Mouse (Mus musculus): Measurements from ENCODE around the gene Tbc1d16. TPM values are rescaled to one million over a fixed set of nuclear protein-coding genes. Genes with fewer than 3 reads are reported as not detected.

Gene Tbc1d16
- polyA plus RNA-seq, 1 experiment from 2014 or later: 54.6 TPM

- H3K36me3 ChIP-seq (ENCODE audit: control insufficient read depth, insufficient read depth): no peaks in the 10 kb centered on the region
Observed at GRCm38 (mm10) chr11:119238305-119238721, 10.0 kb upstream of the Tbc1d16 start.

DNA sequence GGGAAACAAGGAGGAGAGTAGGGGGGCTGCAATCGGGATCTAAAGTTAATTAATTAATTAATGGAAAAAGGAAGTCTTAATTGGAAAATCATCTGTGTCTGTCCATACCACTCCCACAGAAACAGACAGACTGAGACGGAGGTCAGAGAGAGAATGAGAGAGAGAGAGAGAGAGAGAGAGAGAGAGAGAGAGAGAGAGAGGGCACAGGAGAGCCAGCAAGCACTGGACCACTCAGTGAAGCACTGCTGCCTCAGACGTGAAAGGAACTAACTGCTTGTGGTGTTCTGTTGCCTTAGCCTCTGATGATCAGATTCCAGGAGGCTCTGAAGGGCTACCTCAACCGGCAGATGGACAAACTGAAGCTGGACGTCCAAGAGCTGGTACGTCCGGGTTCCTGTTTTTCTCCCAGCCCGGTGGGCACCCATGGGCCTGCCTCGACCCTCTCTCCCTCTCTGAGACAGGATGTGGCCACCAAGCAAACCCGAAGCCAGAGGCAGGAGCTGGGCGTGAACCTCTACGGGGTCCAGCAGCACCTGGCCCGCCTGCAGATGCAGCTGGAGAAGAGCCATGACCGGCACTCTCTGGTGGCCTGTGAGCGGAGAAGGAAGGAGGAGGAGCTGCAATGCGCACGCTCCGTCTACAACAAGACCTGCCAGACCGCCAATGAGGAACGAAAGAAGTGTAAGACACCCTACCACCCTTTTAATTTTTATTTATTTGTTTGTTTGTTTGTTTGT, 9.4 kb upstream of the Tbc1d16 start:
- Histone ChIP-seq H3K9me3 (ENCODE audit: control insufficient read depth, low read length) (no peaks in the 10 kb centered on the region), H3K9ac (replicated peaks; ENCODE audit: low read depth, low read length) (peak overlapping the region; percentile 36; the same call in 1 of the 2 replicates), H3K4me1 (replicated peaks; ENCODE audit: control insufficient read depth, insufficient read depth, low read length) (peaks cover 4% of the 10 kb centered on the region; the same call in 1 of the 2 replicates), H3K27ac (ENCODE audit: low read length) (no peak overlapping the region), H3K27me3 (replicated peaks; ENCODE audit: control insufficient read depth, insufficient read depth, low read length) (no peaks in the 10 kb centered on the region), H3K36me3 (ENCODE audit: control insufficient read depth, insufficient read depth) (no peaks in the 10 kb centered on the region), H3K4me2 (ENCODE audit: low read length) (peak overlapping the region; percentile 52), H3K4me3 (replicated peaks; ENCODE audit: low read length) (peak overlapping the region; percentile 29)
- WGBS: 31% methylated on average over 20 of the region's 20 CpGs
- peak; percentile 60 for ATAC-seq

More at GRCm38 (mm10) chr11:119238305-119238721, 10.0 kb upstream of the Tbc1d16 start:
- ATAC-seq: peak; percentile 63
- Histone ChIP-seq H3K27me3 (replicated peaks; ENCODE audit: control insufficient read depth, insufficient read depth, low read length) (no peaks in the 10 kb centered on the region), H3K9me3 (ENCODE audit: control insufficient read depth, low read length) (no peaks in the 10 kb centered on the region), H3K27ac (ENCODE audit: low read length) (no peak overlapping the region), H3K4me2 (ENCODE audit: low read length) (peak overlapping the region; percentile 52), H3K4me1 (replicated peaks; ENCODE audit: control insufficient read depth, insufficient read depth, low read length) (peaks cover 4% of the 10 kb centered on the region; the same call in 1 of the 2 replicates), H3K4me3 (replicated peaks; ENCODE audit: low read length) (peak overlapping the region; percentile 29), H3K9ac (replicated peaks; ENCODE audit: low read depth, low read length) (peak overlapping the region; percentile 22; the same call in 1 of the 2 replicates)
- 23% methylated on average over 11 of the region's 11 CpGs for WGBS

DNA sequence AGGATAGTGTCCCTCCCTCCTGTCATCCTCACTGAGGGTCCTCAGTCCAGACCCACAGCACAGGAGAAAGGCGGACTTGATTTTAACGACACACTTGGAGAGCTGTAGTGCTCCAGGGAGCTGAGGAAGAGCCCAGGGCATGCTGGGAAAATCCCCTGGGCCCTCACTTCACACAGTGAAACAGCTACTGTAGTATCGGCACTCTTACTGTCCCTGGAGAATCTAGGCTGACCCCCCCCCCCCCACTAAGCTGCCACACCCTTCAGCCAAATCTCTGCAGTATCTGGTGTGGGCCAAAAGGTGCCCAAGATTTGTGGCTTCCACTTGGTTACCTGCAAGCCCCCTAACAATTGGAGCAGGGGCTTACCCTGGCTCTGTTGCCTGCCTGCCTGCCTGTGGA, 8.7 kb upstream of the Tbc1d16 start:
- Histone ChIP-seq H3K27me3 (replicated peaks; ENCODE audit: control insufficient read depth, insufficient read depth, low read length) (no peaks in the 10 kb centered on the region), H3K4me3 (replicated peaks; ENCODE audit: low read length) (no peak overlapping the region), H3K4me1 (replicated peaks; ENCODE audit: control insufficient read depth, insufficient read depth, low read length) (peaks cover 4% of the 10 kb centered on the region; the same call in 1 of the 2 replicates), H3K4me2 (ENCODE audit: low read length) (no peak overlapping the region), H3K36me3 (ENCODE audit: control insufficient read depth, insufficient read depth) (no peaks in the 10 kb centered on the region), H3K27ac (ENCODE audit: low read length) (no peak overlapping the region), H3K9me3 (ENCODE audit: control insufficient read depth, low read length) (no peaks in the 10 kb centered on the region), H3K9ac (replicated peaks; ENCODE audit: low read depth, low read length) (no peak overlapping the region)
- WGBS: 55% methylated on average over 3 of the region's 3 CpGs
- ATAC-seq: no peak

DNA sequence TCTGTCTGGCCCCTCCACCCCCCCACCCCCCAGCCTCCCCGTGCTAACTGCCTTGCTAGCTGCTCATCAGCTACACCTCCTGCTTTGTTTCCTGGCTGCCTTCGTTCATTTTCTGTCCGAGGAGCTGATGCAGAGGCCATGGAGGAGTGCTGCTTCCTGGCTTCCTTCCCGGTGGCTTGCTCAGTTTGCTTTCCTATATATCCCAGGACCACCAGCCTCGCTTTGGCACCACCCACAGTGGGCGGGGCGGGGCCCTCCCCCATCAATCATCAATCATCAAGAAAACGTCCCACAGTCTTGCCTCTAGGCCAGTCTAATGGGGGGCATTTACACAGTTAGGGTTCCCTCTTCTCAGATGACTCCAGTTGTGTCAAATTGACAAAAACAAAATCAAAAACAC, 8.1 kb upstream of the Tbc1d16 start:
- H3K9me3 ChIP-seq (ENCODE audit: control insufficient read depth, low read length): no peaks in the 10 kb centered on the region
- H3K4me3 ChIP-seq (replicated peaks; ENCODE audit: low read length): no peak overlapping the region
- WGBS: 39% methylated on average over 8 of the region's 8 CpGs
- no peaks in the 10 kb centered on the region for H3K27me3 ChIP-seq (replicated peaks; ENCODE audit: control insufficient read depth, insufficient read depth, low read length)
- no peak for ATAC-seq
- no peaks in the 10 kb centered on the region for H3K36me3 ChIP-seq (ENCODE audit: control insufficient read depth, insufficient read depth)
- H3K27ac ChIP-seq (ENCODE audit: low read length): no peak overlapping the region
- H3K4me2 ChIP-seq (ENCODE audit: low read length): no peak overlapping the region
- H3K4me1 ChIP-seq (replicated peaks; ENCODE audit: control insufficient read depth, insufficient read depth, low read length): peaks cover 4% of the 10 kb centered on the region; the same call in 1 of the 2 replicates
- no peak overlapping the region for H3K9ac ChIP-seq (replicated peaks; ENCODE audit: low read depth, low read length)

DNA sequence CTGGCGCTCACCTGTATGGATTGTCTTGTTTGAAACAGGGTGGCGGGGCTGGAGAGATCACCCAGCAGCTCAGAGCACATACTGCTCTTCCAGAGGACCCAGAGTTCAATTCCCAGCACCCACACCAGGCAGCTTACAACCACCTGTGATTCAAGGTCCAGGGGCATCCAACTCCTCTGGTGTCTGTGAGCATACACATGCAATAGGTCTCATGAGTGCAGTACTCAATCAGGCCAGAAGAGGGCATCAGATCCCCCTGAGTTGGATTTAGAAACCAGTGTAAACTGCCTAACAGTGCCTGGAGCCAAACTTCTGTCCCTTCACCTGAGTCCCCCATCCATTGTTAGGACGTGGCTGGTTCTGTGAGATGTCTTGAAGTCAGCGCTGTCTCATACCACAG, 7.3 kb upstream of the Tbc1d16 start:
- Histone ChIP-seq H3K27ac (ENCODE audit: low read length) (no peak overlapping the region), H3K9me3 (ENCODE audit: control insufficient read depth, low read length) (no peaks in the 10 kb centered on the region), H3K4me3 (replicated peaks; ENCODE audit: low read length) (no peak overlapping the region), H3K36me3 (ENCODE audit: control insufficient read depth, insufficient read depth) (no peaks in the 10 kb centered on the region), H3K9ac (replicated peaks; ENCODE audit: low read depth, low read length) (no peak overlapping the region), H3K27me3 (replicated peaks; ENCODE audit: control insufficient read depth, insufficient read depth, low read length) (no peaks in the 10 kb centered on the region), H3K4me1 (replicated peaks; ENCODE audit: control insufficient read depth, insufficient read depth, low read length) (peaks cover 4% of the 10 kb centered on the region; the same call in 1 of the 2 replicates), H3K4me2 (ENCODE audit: low read length) (no peak overlapping the region)
- WGBS: 89% methylated on average over 4 of the region's 4 CpGs
- no peak for ATAC-seq

DNA sequence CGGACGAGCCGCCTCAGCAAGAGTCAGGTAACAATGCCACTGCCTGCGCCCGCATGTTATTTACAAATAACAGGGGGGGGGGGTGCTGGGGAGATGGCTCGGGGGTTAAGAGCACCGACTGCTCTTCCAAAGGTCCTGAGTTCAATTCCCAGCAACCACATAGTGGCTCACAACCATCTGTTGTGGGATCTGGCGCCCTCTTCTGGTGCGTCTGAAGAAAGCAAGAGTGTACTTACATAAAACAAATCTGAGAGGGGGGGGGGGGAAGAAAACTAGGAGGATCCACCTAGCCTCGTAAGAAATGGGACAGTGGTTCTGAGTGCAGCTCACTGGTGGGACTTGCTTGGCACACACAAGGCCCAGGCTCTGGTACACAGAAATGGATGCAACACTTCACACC, 6.5 kb upstream of the Tbc1d16 start:
- H3K4me3 ChIP-seq (replicated peaks; ENCODE audit: low read length): no peak overlapping the region
- H3K36me3 ChIP-seq (ENCODE audit: control insufficient read depth, insufficient read depth): no peaks in the 10 kb centered on the region
- WGBS: 99% methylated on average over 10 of the region's 10 CpGs
- peaks cover 9% of the 10 kb centered on the region for H3K4me1 ChIP-seq (replicated peaks; ENCODE audit: control insufficient read depth, insufficient read depth, low read length)
- ATAC-seq: no peak
- H3K27me3 ChIP-seq (replicated peaks; ENCODE audit: control insufficient read depth, insufficient read depth, low read length): no peaks in the 10 kb centered on the region
- H3K9ac ChIP-seq (replicated peaks; ENCODE audit: low read depth, low read length): no peak overlapping the region
- H3K27ac ChIP-seq (ENCODE audit: low read length): no peak overlapping the region
- H3K9me3 ChIP-seq (ENCODE audit: control insufficient read depth, low read length): no peaks in the 10 kb centered on the region
- H3K4me2 ChIP-seq (ENCODE audit: low read length): no peak overlapping the region

GRCm38 (mm10) chr11:119228846-119229626, 737 bp upstream of the Tbc1d16 start:
- peaks cover 45% of the 10 kb centered on the region for H3K4me1 ChIP-seq (replicated peaks; ENCODE audit: control insufficient read depth, insufficient read depth, low read length)
- H3K36me3 ChIP-seq (ENCODE audit: control insufficient read depth, insufficient read depth): no peaks in the 10 kb centered on the region
- H3K4me3 ChIP-seq (replicated peaks; ENCODE audit: low read length): peak overlapping the region; percentile 74
- peak overlapping the region; percentile 78 for H3K27ac ChIP-seq (ENCODE audit: low read length)
- ATAC-seq: peak; percentile 90
- H3K4me2 ChIP-seq (ENCODE audit: low read length): peak overlapping the region; percentile 100
- under 1% methylated on average over 34 of the region's 34 CpGs for WGBS
- H3K27me3 ChIP-seq (replicated peaks; ENCODE audit: control insufficient read depth, insufficient read depth, low read length): no peaks in the 10 kb centered on the region
- no peaks in the 10 kb centered on the region for H3K9me3 ChIP-seq (ENCODE audit: control insufficient read depth, low read length)
- peak overlapping the region; percentile 92 for H3K9ac ChIP-seq (replicated peaks; ENCODE audit: low read depth, low read length)

DNA sequence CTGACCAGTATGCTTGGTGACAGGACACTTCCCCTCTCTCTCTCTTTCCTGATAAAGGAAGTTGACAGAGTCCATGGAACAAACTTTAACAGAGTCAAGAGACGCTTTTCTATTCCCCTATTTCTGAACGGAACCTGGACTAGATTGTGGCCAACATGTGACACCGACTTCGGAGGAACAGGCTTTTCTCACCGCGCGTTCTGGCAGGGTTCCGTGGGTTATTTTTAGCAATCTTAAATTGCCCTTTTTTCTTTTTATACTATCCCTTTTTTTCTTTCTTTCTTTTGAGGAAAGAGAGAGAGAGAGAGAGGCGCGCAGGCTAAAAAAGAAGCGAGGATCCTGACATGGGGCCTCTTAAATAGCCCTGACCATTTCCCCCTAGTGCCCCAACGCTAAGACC, 708 bp downstream of the Tbc1d16 start:
- Histone ChIP-seq H3K36me3 (ENCODE audit: control insufficient read depth, insufficient read depth) (no peaks in the 10 kb centered on the region), H3K4me3 (replicated peaks; ENCODE audit: low read length) (peak overlapping the region; percentile 74), H3K4me2 (ENCODE audit: low read length) (peak overlapping the region; percentile 100), H3K27ac (ENCODE audit: low read length) (peak overlapping the region; percentile 61), H3K9ac (replicated peaks; ENCODE audit: low read depth, low read length) (peak overlapping the region; percentile 92), H3K4me1 (replicated peaks; ENCODE audit: control insufficient read depth, insufficient read depth, low read length) (peaks cover 59% of the 10 kb centered on the region), H3K27me3 (replicated peaks; ENCODE audit: control insufficient read depth, insufficient read depth, low read length) (no peaks in the 10 kb centered on the region), H3K9me3 (ENCODE audit: control insufficient read depth, low read length) (no peaks in the 10 kb centered on the region)
- 2% methylated on average over 12 of the region's 12 CpGs for WGBS
- ATAC-seq: no peak

GRCm38 (mm10) chr11:119225634-119226033, 2.7 kb downstream of the Tbc1d16 start:
- H3K27ac ChIP-seq (ENCODE audit: low read length): no peak overlapping the region
- no peak overlapping the region for H3K4me3 ChIP-seq (replicated peaks; ENCODE audit: low read length)
- H3K9ac ChIP-seq (replicated peaks; ENCODE audit: low read depth, low read length): no peak overlapping the region
- ATAC-seq: no peak
- no peaks in the 10 kb centered on the region for H3K36me3 ChIP-seq (ENCODE audit: control insufficient read depth, insufficient read depth)
- H3K4me1 ChIP-seq (replicated peaks; ENCODE audit: control insufficient read depth, insufficient read depth, low read length): peaks cover 63% of the 10 kb centered on the region
- no peaks in the 10 kb centered on the region for H3K9me3 ChIP-seq (ENCODE audit: control insufficient read depth, low read length)
- H3K4me2 ChIP-seq (ENCODE audit: low read length): no peak overlapping the region
- no peaks in the 10 kb centered on the region for H3K27me3 ChIP-seq (replicated peaks; ENCODE audit: control insufficient read depth, insufficient read depth, low read length)
- 70% methylated on average over 9 of the region's 9 CpGs for WGBS

All from forebrain, embryonic 16.5 days (tissue).